In the genomic region with DNA sequence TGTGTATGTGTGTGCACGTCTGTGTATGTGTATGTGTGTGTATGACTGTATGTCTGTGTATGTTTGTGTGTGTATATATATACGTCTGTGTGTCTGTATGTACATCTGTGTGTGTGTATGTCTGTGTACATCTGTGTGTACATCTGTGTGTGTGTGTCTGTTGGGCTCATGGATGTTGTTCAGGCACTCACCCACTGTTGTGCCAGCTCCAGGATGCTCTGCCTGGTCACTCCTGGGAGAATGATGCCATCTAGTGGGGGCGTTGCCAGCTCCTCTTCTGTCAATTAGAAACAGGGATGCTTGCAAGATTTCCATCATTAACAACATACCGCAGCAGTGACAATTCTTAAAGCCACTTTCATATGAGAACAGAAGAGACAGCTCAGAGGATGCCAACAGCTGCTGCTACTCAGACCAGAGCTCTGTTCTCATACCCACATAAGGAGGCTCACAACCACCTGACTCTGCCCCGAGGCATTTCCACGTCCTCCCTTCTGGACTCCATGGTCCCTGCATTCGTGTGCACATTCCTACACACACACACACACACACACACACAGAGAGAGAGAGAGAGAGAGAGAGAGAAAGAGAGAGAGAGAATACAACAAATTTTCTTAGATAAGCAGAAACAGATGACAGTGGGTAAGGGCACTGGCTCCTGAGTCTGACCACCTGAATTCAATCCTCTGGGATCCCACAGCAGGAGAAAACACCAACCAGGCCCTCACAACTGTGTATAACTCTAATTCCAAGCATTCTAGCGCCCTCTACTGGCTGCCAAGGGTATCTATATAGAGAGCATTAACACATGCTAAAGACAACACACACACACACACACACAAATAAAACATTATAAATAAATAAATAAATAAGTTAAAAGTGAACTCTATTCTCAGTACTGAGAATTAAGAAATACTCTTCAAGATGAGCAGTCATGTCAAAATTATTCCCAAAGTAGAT, we compare ENCODE assay signal across 9 mouse cellular contexts.
DNase-seq lines count a peak whose midpoint lies in the region; ATAC-seq lines count a peak whose summit lies in the region.
"Had no signal": no experiment of that assay in that cellular context is flagged by ENCODE, and none has a peak within 500 bp of the region (broad histone marks: within the 10 kb centered on the region; RNA-seq: fewer than 3 reads in every experiment).

No protein-coding gene starts in this region.

- no peak overlapping the region for H3K27ac ChIP-seq in hindbrain, embryonic 16.5 days (ENCODE audit: low read depth, low read length)
- H3K27ac ChIP-seq in hindbrain, embryonic 13.5 days = no peak overlapping the region
- H3K27ac ChIP-seq in embryonic facial prominence, embryonic 11.5 days (replicated peaks; ENCODE audit: low read depth, low read length) = no peak overlapping the region
- H3K27ac ChIP-seq: embryonic facial prominence, embryonic 12.5 days had no signal

- H3K27me3 ChIP-seq in hindbrain, embryonic 16.5 days (replicated peaks; ENCODE audit: control insufficient read depth, insufficient read depth, low read length) = no peaks in the 10 kb centered on the region
- H3K27me3 ChIP-seq in hindbrain, embryonic 13.5 days = no peaks in the 10 kb centered on the region
- H3K27me3 ChIP-seq in embryonic facial prominence, embryonic 11.5 days (ENCODE audit: control insufficient read depth, insufficient read depth, low read length) = no peaks in the 10 kb centered on the region
- H3K27me3 ChIP-seq: embryonic facial prominence, embryonic 12.5 days had no signal

- peak; percentile 57; the same call in 1 of the 2 replicates for ATAC-seq in hindbrain, embryonic 16.5 days
- ATAC-seq in hindbrain, embryonic 13.5 days (ENCODE audit: low FRiP score) = no peak
- ATAC-seq in embryonic facial prominence, embryonic 11.5 days (replicated peaks; ENCODE audit: insufficient number of reproducible peaks, low FRiP score, low TSS enrichment, low read depth) = no peak; the same call in 1 of the 2 replicates
- no peak for ATAC-seq in activated CD4-positive, CD25-positive, alpha-beta regulatory T cell, adult 4 months

- H3K9me3 ChIP-seq in hindbrain, embryonic 16.5 days (ENCODE audit: control insufficient read depth, low read length) = no peaks in the 10 kb centered on the region
- no peaks in the 10 kb centered on the region for H3K9me3 ChIP-seq in hindbrain, embryonic 13.5 days
- no peaks in the 10 kb centered on the region for H3K9me3 ChIP-seq in embryonic facial prominence, embryonic 11.5 days (replicated peaks; ENCODE audit: control insufficient read depth, low read length)

- H3K36me3 ChIP-seq in hindbrain, embryonic 16.5 days (ENCODE audit: control insufficient read depth, insufficient read depth, low read length) = peaks cover 15% of the 10 kb centered on the region
- H3K36me3 ChIP-seq in hindbrain, embryonic 13.5 days = peaks cover 69% of the 10 kb centered on the region
- no peaks in the 10 kb centered on the region for H3K36me3 ChIP-seq in embryonic facial prominence, embryonic 11.5 days (replicated peaks; ENCODE audit: control insufficient read depth, insufficient read depth, low read depth, low read length)

- no peak overlapping the region for H3K9ac ChIP-seq in hindbrain, embryonic 16.5 days (ENCODE audit: low read depth, low read length)
- H3K9ac ChIP-seq in hindbrain, embryonic 13.5 days = no peak overlapping the region
- H3K9ac ChIP-seq in embryonic facial prominence, embryonic 11.5 days (replicated peaks; ENCODE audit: low read length) = no peak overlapping the region
- H3K9ac ChIP-seq: embryonic facial prominence, embryonic 12.5 days had no signal

- H3K4me1 ChIP-seq in hindbrain, embryonic 16.5 days (ENCODE audit: control insufficient read depth, insufficient read depth, low read depth, low read length) = no peaks in the 10 kb centered on the region
- no peaks in the 10 kb centered on the region; the same call in 1 of the 2 replicates for H3K4me1 ChIP-seq in hindbrain, embryonic 13.5 days (replicated peaks)
- H3K4me1 ChIP-seq in embryonic facial prominence, embryonic 11.5 days (ENCODE audit: control insufficient read depth, insufficient read depth, low read length) = no peaks in the 10 kb centered on the region
- H3K4me1 ChIP-seq: embryonic facial prominence, embryonic 12.5 days had no signal

- DNase-seq in B cell, adult 2 months = peak; percentile 38 to 45
- DNase-seq in NIH3T3 (ENCODE audit: low read depth) = peak; percentile 60
- DNase-seq in embryonic facial prominence, embryonic 11.5 days (ENCODE audit: low spot score) = peak; percentile 71
- DNase-seq in lung, postnatal 10 days = peak; percentile 32
- peak; percentile 14 for DNase-seq in testis, postnatal 14 days (ENCODE audit: low spot score)

- no peak overlapping the region for H3K4me3 ChIP-seq in hindbrain, embryonic 16.5 days (ENCODE audit: low read length)
- no peak overlapping the region for H3K4me3 ChIP-seq in hindbrain, embryonic 13.5 days
- H3K4me3 ChIP-seq in embryonic facial prominence, embryonic 11.5 days (ENCODE audit: low read depth, low read length) = no peak overlapping the region
- H3K4me3 ChIP-seq: embryonic facial prominence, embryonic 12.5 days had no signal

- 72% methylated on average over 8 of the region's 8 CpGs for WGBS in hindbrain, embryonic 16.5 days
- WGBS in hindbrain, embryonic 13.5 days = 74% methylated on average over 8 of the region's 8 CpGs
- WGBS in embryonic facial prominence, embryonic 11.5 days = 68% methylated on average over 8 of the region's 8 CpGs

- H3K4me2 ChIP-seq in hindbrain, embryonic 16.5 days (ENCODE audit: low read length) = no peak overlapping the region
- H3K4me2 ChIP-seq in hindbrain, embryonic 13.5 days = no peak overlapping the region
- no peak overlapping the region for H3K4me2 ChIP-seq in embryonic facial prominence, embryonic 11.5 days (ENCODE audit: low read depth, low read length)
- H3K4me2 ChIP-seq: embryonic facial prominence, embryonic 12.5 days had no signal

Comparison
In these comparisons a context has a peak if more than half of its experiments do, and no peak if none do; other contexts are left out.
1. DNase-seq: peak in every context shown above with its lines; median percentile 71 in embryonic facial prominence, embryonic 11.5 days; 60 in NIH3T3; 42 in B cell, adult 2 months; 32 in lung, postnatal 10 days; 14 in testis, postnatal 14 days.